Mouse (Mus musculus): ENCODE measurements around the gene Foxd3.

The Foxd3 gene

GRCm38 (mm10) chr4:99657831-99658470 is 1.9 kb downstream of the Foxd3 start:
- peak; percentile 6 to 10 for DNase-seq

DNA sequence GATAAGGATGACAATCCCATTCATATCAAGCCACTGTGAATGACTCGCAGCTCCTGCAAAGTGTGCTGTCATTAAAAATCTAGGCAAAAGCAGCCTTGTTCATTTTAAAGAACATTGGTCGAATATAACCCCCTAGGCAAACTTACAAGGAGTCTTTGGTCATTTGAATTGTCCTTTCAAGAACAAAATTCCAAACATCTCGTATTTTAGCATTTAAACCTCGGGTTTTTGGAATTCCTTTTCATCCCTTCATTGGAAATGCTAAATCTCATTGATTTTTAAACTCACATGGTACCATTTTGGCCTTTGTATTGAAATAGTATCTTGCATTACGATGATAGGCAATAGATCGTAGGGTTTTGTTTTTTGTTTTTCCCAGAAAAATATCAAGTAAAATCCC is 2.8 kb downstream of the Foxd3 start:
- no peak for DNase-seq

DNA sequence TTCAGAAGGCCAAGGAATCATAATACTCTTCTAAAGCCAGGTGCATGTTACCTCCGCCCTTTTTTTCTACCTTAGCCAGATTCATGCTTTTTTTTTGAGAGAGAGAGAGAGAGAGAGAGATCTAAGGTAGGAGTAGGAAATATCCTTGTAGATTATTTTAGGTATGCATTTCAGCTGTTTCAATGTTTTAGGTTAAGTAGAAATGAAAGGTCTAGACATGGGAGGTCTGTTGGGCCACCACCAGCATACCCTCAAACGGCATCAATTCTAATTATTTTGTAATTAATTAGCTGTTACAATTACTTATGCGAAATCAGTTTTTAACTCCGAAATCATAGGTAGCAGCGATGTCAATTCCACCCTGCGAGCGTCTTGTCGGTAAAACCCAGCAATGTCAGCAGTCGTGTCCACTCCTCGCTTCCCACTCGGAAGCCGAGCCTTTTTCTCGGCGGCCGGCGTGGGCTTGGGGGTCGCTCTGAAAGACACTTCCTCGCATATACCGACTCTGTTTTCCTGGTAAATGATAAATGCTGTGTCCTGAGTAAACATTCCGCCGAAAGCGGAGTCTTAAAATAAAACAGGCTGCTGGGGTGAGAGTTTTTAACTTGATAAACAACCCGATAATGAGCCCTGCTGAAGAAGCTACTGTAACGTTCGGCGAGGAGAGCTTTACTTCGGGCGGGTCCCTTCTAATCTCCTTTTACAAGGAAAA is 3.4 kb downstream of the Foxd3 start:
- DNase-seq, result peak in 1 of 2 experiments; percentile 39

- peak; percentile 7 to 43 for DNase-seq
Measured at GRCm38 (mm10) chr4:99660073-99660611, 4.0 kb downstream of the Foxd3 start.

GRCm38 (mm10) chr4:99660981-99661380 is 4.9 kb downstream of the Foxd3 start:
- peak; percentile 67 to 68 for DNase-seq

- DNase-seq, result no peak
Measured at GRCm38 (mm10) chr4:99661956-99662355, 5.9 kb downstream of the Foxd3 start.

- no peak for DNase-seq
Measured at GRCm38 (mm10) chr4:99662431-99662830, 6.3 kb downstream of the Foxd3 start.

GRCm38 (mm10) chr4:99662841-99663567 is 6.9 kb downstream of the Foxd3 start:
- no peak for DNase-seq

DNA sequence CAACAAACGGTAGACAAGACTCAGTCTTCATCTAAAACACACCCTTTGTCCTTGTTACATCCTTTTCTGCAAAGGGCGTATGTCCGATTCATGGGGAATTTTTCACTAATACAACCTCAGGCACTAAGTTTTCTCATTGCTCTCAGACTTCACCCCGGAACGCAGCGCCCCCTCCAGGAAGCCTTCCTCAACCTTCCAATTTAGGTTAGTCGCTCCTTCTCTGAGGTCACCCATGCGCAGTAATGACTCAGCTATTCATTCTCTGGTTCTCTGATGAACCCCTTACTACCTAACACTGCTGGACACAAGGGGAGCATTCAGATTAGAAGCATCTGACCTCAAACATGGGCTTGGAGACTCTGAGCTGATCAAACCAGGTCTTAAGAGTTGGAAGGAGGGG is 7.6 kb downstream of the Foxd3 start:
- DNase-seq, result no peak

GRCm38 (mm10) chr4:99670203-99670851 is 14.2 kb downstream of the Foxd3 start:
- no peak for DNase-seq

DNA sequence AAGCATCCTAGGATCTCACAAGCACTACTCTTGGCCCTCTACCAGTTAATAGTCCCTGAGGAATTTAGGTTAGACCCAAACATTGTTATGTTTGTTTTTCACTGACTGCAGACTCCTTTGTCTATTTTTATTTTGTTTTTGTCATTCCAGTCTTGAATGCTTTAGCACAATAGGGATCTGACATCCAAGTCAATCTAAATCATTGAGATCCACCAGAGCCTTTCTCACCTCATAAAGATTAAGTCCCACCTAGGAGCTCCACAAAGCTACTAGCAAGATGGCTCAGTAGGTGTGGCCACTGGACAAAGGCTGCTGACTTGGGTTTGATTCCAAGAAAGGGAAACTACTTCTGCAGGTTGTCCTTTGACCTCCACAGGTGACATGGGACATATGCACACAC is 19.1 kb downstream of the Foxd3 start:
- no peak for DNase-seq

- no peak for DNase-seq
Measured at GRCm38 (mm10) chr4:99683941-99684340, 27.8 kb downstream of the Foxd3 start.

GRCm38 (mm10) chr4:99686308-99686707 is 30.2 kb downstream of the Foxd3 start:
- no peak for DNase-seq

All from cerebellum, postnatal 36 days (tissue).